Comparison of ENCODE assay signal across 30 mouse cellular contexts in genomic region chr13:31196546-31196945, GRCm38 (mm10).
"Had no signal": no experiment of that assay in that cellular context is flagged by ENCODE, and none has a peak within 500 bp of the region (broad histone marks: within the 10 kb centered on the region; RNA-seq: fewer than 3 reads in every experiment).

No protein-coding gene starts in this region.

- H3K27me3 ChIP-seq: limb, embryonic 15.5 days; liver, embryonic 13.5 days; liver, embryonic 15.5 days; lung, embryonic 15.5 days; megakaryocyte, embryonic 14.5 days; midbrain, embryonic 12.5 days; midbrain, embryonic 13.5 days; midbrain, embryonic 15.5 days had no signal

- H3K36me3 ChIP-seq: limb, embryonic 10.5 days; limb, embryonic 12.5 days; limb, embryonic 13.5 days; limb, embryonic 15.5 days; liver, embryonic 13.5 days; liver, embryonic 15.5 days; lung, embryonic 15.5 days; midbrain, embryonic 10.5 days; midbrain, embryonic 12.5 days; midbrain, embryonic 13.5 days; midbrain, embryonic 15.5 days had no signal

- H3K9me3 ChIP-seq: limb, embryonic 10.5 days; limb, embryonic 12.5 days; limb, embryonic 13.5 days; limb, embryonic 15.5 days; liver, embryonic 13.5 days; liver, embryonic 15.5 days; lung, embryonic 15.5 days; midbrain, embryonic 10.5 days; midbrain, embryonic 12.5 days; midbrain, embryonic 13.5 days; midbrain, embryonic 15.5 days had no signal

- H3K9ac ChIP-seq: limb, embryonic 12.5 days; limb, embryonic 13.5 days; limb, embryonic 15.5 days; liver, embryonic 13.5 days; liver, embryonic 14.5 days; liver, embryonic 15.5 days; lung, embryonic 14.5 days; lung, embryonic 15.5 days; midbrain, embryonic 12.5 days; midbrain, embryonic 13.5 days; midbrain, embryonic 15.5 days had no signal

- ATAC-seq: lung, postnatal 0 days; midbrain, embryonic 13.5 days; midbrain, embryonic 15.5 days; midbrain, embryonic 16.5 days had no signal

- DNase-seq: left cerebral cortex, postnatal 4 days; liver; liver, embryonic 13.5 days; lung, adult 18-20 months; lung, adult 2 months; lung, embryonic 14.5 days; lung, postnatal 10 days; lung, postnatal 14 days; lung, postnatal 36 days; lung, postnatal 4 days; midbrain, embryonic 14.5 days had no signal

- H3K27ac ChIP-seq: left cerebral cortex, adult 2 months; limb, embryonic 10.5 days; limb, embryonic 12.5 days; limb, embryonic 13.5 days; limb, embryonic 15.5 days; liver, embryonic 13.5 days; liver, embryonic 14.5 days; liver, embryonic 15.5 days; lung, embryonic 15.5 days; macrophage; midbrain, embryonic 10.5 days; midbrain, embryonic 12.5 days; midbrain, embryonic 13.5 days; midbrain, embryonic 15.5 days had no signal

- H3K4me1 ChIP-seq: liver, embryonic 13.5 days; liver, embryonic 15.5 days; lung, embryonic 15.5 days; megakaryocyte, embryonic 14.5 days; midbrain, embryonic 10.5 days; midbrain, embryonic 12.5 days; midbrain, embryonic 13.5 days; midbrain, embryonic 15.5 days had no signal

- H3K4me2 ChIP-seq: limb, embryonic 12.5 days; limb, embryonic 13.5 days; limb, embryonic 15.5 days; liver, embryonic 11.5 days; liver, embryonic 13.5 days; liver, embryonic 15.5 days; lung, embryonic 14.5 days; lung, embryonic 15.5 days; midbrain, embryonic 11.5 days; midbrain, embryonic 12.5 days; midbrain, embryonic 13.5 days; midbrain, embryonic 15.5 days had no signal

- H3K4me3 ChIP-seq: left cerebral cortex, adult 2 months; limb, embryonic 10.5 days; limb, embryonic 12.5 days; limb, embryonic 13.5 days; limb, embryonic 15.5 days; liver, embryonic 13.5 days; liver, embryonic 15.5 days; lung, embryonic 15.5 days; megakaryocyte, embryonic 14.5 days; midbrain, embryonic 10.5 days; midbrain, embryonic 12.5 days; midbrain, embryonic 13.5 days; midbrain, embryonic 15.5 days; myocyte had no signal
